Mouse (Mus musculus): ENCODE measurements around the gene Olfr123.

DNA sequence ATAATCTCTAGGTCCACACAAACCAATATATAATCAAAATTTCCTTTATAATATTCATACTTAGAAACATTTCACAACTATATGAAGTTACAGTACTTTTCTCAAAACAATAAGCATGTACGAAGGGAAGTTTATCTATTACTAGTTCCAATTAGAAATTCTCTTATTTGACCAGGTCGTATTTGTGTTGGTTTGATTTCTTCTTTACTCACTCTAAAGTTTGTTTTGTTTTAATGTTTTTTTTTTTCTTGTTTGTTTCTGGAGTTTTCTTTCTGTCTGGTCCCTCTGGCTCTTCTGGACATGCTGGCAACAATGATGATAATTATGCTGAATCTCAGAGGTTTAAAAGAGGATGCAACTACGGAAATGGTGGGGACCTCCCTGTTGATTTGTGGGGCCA, 6.3 kb downstream of the Olfr123 start, which contains the start of gene Olfr124:
- TF ChIP-seq CTCF (IDR thresholded peaks at IDR 0.05; ENCODE audit: borderline replicate concordance, control insufficient read depth, extremely low read depth, insufficient read depth, low read length, poor library complexity) (no peak), POLR2A (IDR thresholded peaks at IDR 0.05; ENCODE audit: control insufficient read depth, extremely low read depth, insufficient read depth, low read length, poor library complexity) (no peak)
